Mouse (Mus musculus): ENCODE data around the gene Nkapd1. TPM values are rescaled to one million over a fixed set of nuclear protein-coding genes. Genes with fewer than 3 reads are reported as not detected.

The Nkapd1 gene
- polyA plus RNA-seq, 1 experiment = 8.9 TPM

GRCm38 (mm10) chr9:50567372-50567771 lies 49.9 kb downstream of the Nkapd1 start:
- no peaks in the 10 kb centered on the region for H3K27me3 ChIP-seq (ENCODE audit: control insufficient read depth, insufficient read depth, low read length)
- H3K27ac ChIP-seq (ENCODE audit: control insufficient read depth, insufficient read depth, low read length) = no peak overlapping the region
- no peak for DNase-seq
- TF ChIP-seq POLR2A (IDR thresholded peaks at IDR 0.05; ENCODE audit: control insufficient read depth, extremely low read depth, insufficient read depth, low read length, poor library complexity) = no peak
- no peak for TF ChIP-seq CTCF (IDR thresholded peaks at IDR 0.05; ENCODE audit: borderline replicate concordance, control insufficient read depth, extremely low read depth, insufficient read depth, low read length, poor library complexity)
- H3K4me3 ChIP-seq (ENCODE audit: control insufficient read depth, insufficient read depth, low read length) = no peak overlapping the region
- H3K36me3 ChIP-seq (ENCODE audit: control insufficient read depth, insufficient read depth, low read length) = no peaks in the 10 kb centered on the region
- no peaks in the 10 kb centered on the region for H3K4me1 ChIP-seq (replicated peaks; ENCODE audit: control insufficient read depth, insufficient read depth, low read length)
- WGBS = 89% methylated on average over 4 of the region's 4 CpGs

GRCm38 (mm10) chr9:50565940-50566339 lies 51.3 kb downstream of the Nkapd1 start:
- 93% methylated on average over 4 of the region's 4 CpGs for WGBS
- no peak for DNase-seq
- no peaks in the 10 kb centered on the region for H3K27me3 ChIP-seq (ENCODE audit: control insufficient read depth, insufficient read depth, low read length)
- no peak overlapping the region for H3K27ac ChIP-seq (ENCODE audit: control insufficient read depth, insufficient read depth, low read length)
- H3K36me3 ChIP-seq (ENCODE audit: control insufficient read depth, insufficient read depth, low read length) = no peaks in the 10 kb centered on the region
- TF ChIP-seq CTCF (IDR thresholded peaks at IDR 0.05; ENCODE audit: borderline replicate concordance, control insufficient read depth, extremely low read depth, insufficient read depth, low read length, poor library complexity) (no peak), POLR2A (IDR thresholded peaks at IDR 0.05; ENCODE audit: control insufficient read depth, extremely low read depth, insufficient read depth, low read length, poor library complexity) (no peak)
- H3K4me3 ChIP-seq (ENCODE audit: control insufficient read depth, insufficient read depth, low read length) = no peak overlapping the region
- H3K4me1 ChIP-seq (replicated peaks; ENCODE audit: control insufficient read depth, insufficient read depth, low read length) = no peaks in the 10 kb centered on the region

- no peak for DNase-seq
- Histone ChIP-seq H3K27ac (ENCODE audit: control insufficient read depth, insufficient read depth, low read length) (no peak overlapping the region), H3K36me3 (ENCODE audit: control insufficient read depth, insufficient read depth, low read length) (no peaks in the 10 kb centered on the region), H3K4me3 (ENCODE audit: control insufficient read depth, insufficient read depth, low read length) (no peak overlapping the region), H3K4me1 (replicated peaks; ENCODE audit: control insufficient read depth, insufficient read depth, low read length) (no peaks in the 10 kb centered on the region), H3K27me3 (ENCODE audit: control insufficient read depth, insufficient read depth, low read length) (no peaks in the 10 kb centered on the region)
- WGBS = 71% methylated on average over 7 of the region's 7 CpGs
- TF ChIP-seq CTCF (IDR thresholded peaks at IDR 0.05; ENCODE audit: borderline replicate concordance, control insufficient read depth, extremely low read depth, insufficient read depth, low read length, poor library complexity) (no peak), POLR2A (IDR thresholded peaks at IDR 0.05; ENCODE audit: control insufficient read depth, extremely low read depth, insufficient read depth, low read length, poor library complexity) (no peak)
Measured at GRCm38 (mm10) chr9:50565173-50565572, 52.1 kb downstream of the Nkapd1 start.

GRCm38 (mm10) chr9:50561918-50562360 lies 55.3 kb downstream of the Nkapd1 start:
- no peak overlapping the region for H3K27ac ChIP-seq (ENCODE audit: control insufficient read depth, insufficient read depth, low read length)
- H3K4me3 ChIP-seq (ENCODE audit: control insufficient read depth, insufficient read depth, low read length) = no peak overlapping the region
- 95% methylated on average over 2 of the region's 2 CpGs for WGBS

GRCm38 (mm10) chr9:50561145-50561917 lies 55.9 kb downstream of the Nkapd1 start, which contains the start of gene Tex12:
TSS of gene Tex12 (minus strand) at chr9:50561325.
- Histone ChIP-seq H3K4me1 (replicated peaks; ENCODE audit: control insufficient read depth, insufficient read depth, low read length) (no peaks in the 10 kb centered on the region), H3K36me3 (ENCODE audit: control insufficient read depth, insufficient read depth, low read length) (no peaks in the 10 kb centered on the region), H3K27ac (ENCODE audit: control insufficient read depth, insufficient read depth, low read length) (no peak within 1 kb of the TSS), H3K27me3 (ENCODE audit: control insufficient read depth, insufficient read depth, low read length) (no peaks in the 10 kb centered on the region), H3K4me3 (ENCODE audit: control insufficient read depth, insufficient read depth, low read length) (no peak within 1 kb of the TSS)
- WGBS = 97% methylated on average over 38 of the region's 38 CpGs
- DNase-seq = no peak
- TF ChIP-seq CTCF (IDR thresholded peaks at IDR 0.05; ENCODE audit: borderline replicate concordance, control insufficient read depth, extremely low read depth, insufficient read depth, low read length, poor library complexity) = no peak
- no peak for TF ChIP-seq POLR2A (IDR thresholded peaks at IDR 0.05; ENCODE audit: control insufficient read depth, extremely low read depth, insufficient read depth, low read length, poor library complexity)

More at GRCm38 (mm10) chr9:50561918-50562360, 55.3 kb downstream of the Nkapd1 start:
- H3K36me3 ChIP-seq (ENCODE audit: control insufficient read depth, insufficient read depth, low read length) = no peaks in the 10 kb centered on the region
- no peak for TF ChIP-seq POLR2A (IDR thresholded peaks at IDR 0.05; ENCODE audit: control insufficient read depth, extremely low read depth, insufficient read depth, low read length, poor library complexity)
- no peak for TF ChIP-seq CTCF (IDR thresholded peaks at IDR 0.05; ENCODE audit: borderline replicate concordance, control insufficient read depth, extremely low read depth, insufficient read depth, low read length, poor library complexity)
- no peak for DNase-seq
- H3K27me3 ChIP-seq (ENCODE audit: control insufficient read depth, insufficient read depth, low read length) = no peaks in the 10 kb centered on the region
- no peaks in the 10 kb centered on the region for H3K4me1 ChIP-seq (replicated peaks; ENCODE audit: control insufficient read depth, insufficient read depth, low read length)

Other genes with a start within 250 kb of the Nkapd1 start
- gene Plet1, start 122.9 kb downstream of the Nkapd1 start, polyA plus RNA-seq (2012; rRNA removed) = 7.5 and 8.0 TPM in 2 replicates
- gene Pts, start 88.7 kb downstream of the Nkapd1 start, polyA plus RNA-seq (2012; rRNA removed) = 45.0 and 51.0 TPM in 2 replicates
- gene Il18, start 62.6 kb downstream of the Nkapd1 start, polyA plus RNA-seq (2012; rRNA removed) = 3.2 and 5.0 TPM in 2 replicates
- 0.23 and 0.38 TPM in 2 replicates for gene Bco2, start 62.3 kb downstream of the Nkapd1 start, polyA plus RNA-seq (2012; rRNA removed)
- not detected in 2 replicates for gene Tex12, start 56.1 kb downstream of the Nkapd1 start, polyA plus RNA-seq (2012; rRNA removed)
- gene Sdhd, start 13.7 kb downstream of the Nkapd1 start, polyA plus RNA-seq (2012; rRNA removed) = 197 and 210 TPM in 2 replicates
- 126 and 168 TPM in 2 replicates for gene Timm8b, start 13.6 kb downstream of the Nkapd1 start, polyA plus RNA-seq (2012; rRNA removed)
- 0.69 and 0.85 TPM in 2 replicates for gene Pih1d2, start 143 bp downstream of the Nkapd1 start, polyA plus RNA-seq (2012; rRNA removed)
- gene Dlat, start 42.3 kb upstream of the Nkapd1 start, polyA plus RNA-seq (2012; rRNA removed) = 23.8 and 24.5 TPM in 2 replicates
- gene Dixdc1, start 122.1 kb upstream of the Nkapd1 start, polyA plus RNA-seq (2012; rRNA removed) = 0.37 and 0.77 TPM in 2 replicates
- gene 2310030G06Rik, start 129.1 kb upstream of the Nkapd1 start, polyA plus RNA-seq (2012; rRNA removed) = 1.6 and 3.6 TPM in 2 replicates
- gene Cryab, start 133.9 kb upstream of the Nkapd1 start, polyA plus RNA-seq (2012; rRNA removed) = 29.7 and 146 TPM in 2 replicates
- 3.8 and 16.7 TPM in 2 replicates for gene Hspb2, start 134.9 kb upstream of the Nkapd1 start, polyA plus RNA-seq (2012; rRNA removed)
- gene Fdxacb1, start 150.8 kb upstream of the Nkapd1 start, polyA plus RNA-seq (2012; rRNA removed) = 4.5 and 4.7 TPM in 2 replicates
- gene Alg9, start 157.6 kb upstream of the Nkapd1 start, polyA plus RNA-seq (2012; rRNA removed) = 23.2 and 23.4 TPM in 2 replicates
- 20.0 and 22.4 TPM in 2 replicates for gene 1110032A03Rik, start 158.1 kb upstream of the Nkapd1 start, polyA plus RNA-seq (2012; rRNA removed)
- gene Ppp2r1b, start 227.8 kb upstream of the Nkapd1 start, polyA plus RNA-seq (2012; rRNA removed) = 17.1 and 19.7 TPM in 2 replicates